Mouse (Mus musculus) brain, embryonic 14.5 days (tissue): Measurements from ENCODE around the gene Slc22a23. TPM values are rescaled to one million over a fixed set of nuclear protein-coding genes. Genes with fewer than 3 reads are reported as not detected.
A peak's percentile ranks its signal among the peaks of the same experiment; 100 is the strongest.

Experiments used
- DNase-seq: peaks from one replicate; pipeline ENCODE4 v3.0.0-alpha.2; 2011; ENCODE audit warnings: low read depth
- CTCF ChIP-seq: fragments of 200-500 bp; IDR thresholded peaks from 2 replicates; pipeline ENCODE4 v1.5.1; 2012; ENCODE audit warnings: inconsistent platforms, mild to moderate bottlenecking, moderate library complexity, borderline replicate concordance; ENCODE audit not compliant: insufficient read depth, insufficient read length; ENCODE audit errors: extremely low read depth
- POLR2A ChIP-seq: fragments of 200-500 bp; IDR thresholded peaks from 2 replicates; pipeline ENCODE4 v1.6.1; 2012; ENCODE audit warnings: mild to moderate bottlenecking, inconsistent platforms, borderline replicate concordance; ENCODE audit not compliant: poor library complexity, insufficient read depth, insufficient read length, severe bottlenecking; ENCODE audit errors: extremely low read depth
- polyA plus RNA-seq: library from polyadenylated mRNA; depleted of rRNA; stranded (reverse); fragments of >200 nt; gene quantifications from 2 replicates; pipeline ENCODE4 v1.2.3, GENCODE M21; 2012

The Slc22a23 gene
- polyA plus RNA-seq, 1 experiment, result 87.6 TPM

DNA sequence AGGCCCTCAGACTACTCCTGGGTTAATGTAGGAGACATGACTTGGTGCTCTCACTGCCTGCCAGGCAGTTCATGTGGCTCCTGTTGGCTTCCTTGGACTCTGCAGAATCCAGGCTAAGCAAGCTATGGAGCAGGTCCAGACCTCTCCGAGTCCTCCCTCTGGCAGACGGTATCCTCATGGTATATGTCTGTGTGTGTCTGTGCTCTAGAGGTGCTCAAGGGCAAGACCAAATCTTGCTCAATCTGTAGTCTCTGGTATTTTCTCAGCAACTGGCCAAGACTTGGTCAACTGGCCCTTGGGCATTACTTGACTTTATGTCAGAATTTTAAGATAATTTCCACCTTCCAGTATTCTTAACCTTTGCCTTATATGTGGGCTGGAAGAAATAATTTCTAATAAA, 159.6 kb downstream of the Slc22a23 start:
- TF ChIP-seq CTCF (no peak), POLR2A (no peak)
- no peak for DNase-seq

DNA sequence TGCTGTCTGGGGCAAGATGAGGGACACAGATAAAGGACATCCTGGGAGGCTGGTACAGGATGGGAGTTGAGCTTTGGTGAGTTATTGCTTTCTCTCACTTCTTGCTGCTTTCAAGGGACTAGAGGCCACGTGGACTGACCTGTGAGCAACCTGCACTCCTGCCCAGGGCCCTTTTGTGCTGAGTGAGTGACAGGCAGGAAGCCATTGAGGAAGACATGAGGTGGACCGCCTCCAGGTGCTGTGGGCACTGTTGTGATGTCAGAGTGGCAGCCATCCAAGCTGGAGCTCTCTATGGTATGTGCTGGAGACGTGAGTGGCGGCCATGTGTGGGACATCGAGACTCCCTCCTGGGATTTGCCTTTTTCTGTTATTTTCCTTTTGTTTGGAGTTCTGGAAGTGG, 163.4 kb downstream of the Slc22a23 start:
- TF ChIP-seq POLR2A (no peak), CTCF (no peak)
- no peak for DNase-seq

GRCm38 (mm10) chr13:34174025-34174424, 171.0 kb downstream of the Slc22a23 start:
- no peak for DNase-seq
- no peak for TF ChIP-seq POLR2A
- TF ChIP-seq CTCF, result no peak

GRCm38 (mm10) chr13:34163304-34163975, 181.5 kb downstream of the Slc22a23 start:
- TF ChIP-seq POLR2A (no peak), CTCF (no peak)
- no peak for DNase-seq

DNA sequence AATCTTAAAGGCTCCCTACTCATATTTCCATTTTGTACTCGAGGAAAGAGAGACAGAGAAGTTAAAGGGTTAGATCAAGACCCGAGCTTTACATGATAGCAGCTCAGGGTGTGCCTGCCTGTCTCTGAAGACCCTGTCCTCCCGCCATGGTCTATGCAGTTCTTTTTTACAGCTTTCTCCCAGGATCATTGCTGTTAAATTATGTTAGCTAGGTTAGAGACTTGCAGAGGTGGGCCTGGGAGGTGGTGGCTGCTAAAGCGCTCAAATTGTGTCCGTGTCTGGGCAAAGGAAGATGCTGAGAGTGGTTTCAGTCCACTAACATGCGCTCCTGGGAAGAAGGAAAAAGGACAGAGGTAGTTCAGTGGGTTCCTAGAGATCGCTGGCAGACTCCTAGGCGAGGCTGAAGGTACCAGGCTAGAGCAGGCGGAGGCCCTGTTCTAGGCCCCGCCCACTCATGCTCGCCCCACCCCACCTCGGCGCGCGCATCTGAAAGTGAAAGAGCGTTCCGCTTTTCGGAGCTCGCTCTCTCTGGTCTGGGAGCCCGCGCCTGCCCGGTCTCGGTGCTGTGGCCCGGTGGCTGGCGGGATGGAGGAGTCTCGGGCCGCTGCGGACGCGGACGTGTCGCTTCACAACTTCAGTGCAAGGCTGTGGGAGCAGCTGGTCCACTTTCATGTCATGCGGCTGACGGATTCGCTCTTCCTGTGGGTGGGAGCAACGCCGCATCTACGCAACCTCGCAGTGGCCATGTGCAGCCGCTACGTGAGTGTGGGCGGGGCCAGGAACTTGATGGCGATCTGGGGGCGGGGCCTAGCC, 182.3 kb downstream of the Slc22a23 start, which contains the start of gene Psmg4:
Psmg4 (plus strand) TSS at position 474 of the 813 bp plus-strand sequence.
- peak; percentile 58; the same call in 1 of the 2 replicates for TF ChIP-seq POLR2A
- TF ChIP-seq CTCF, result no peak
- DNase-seq, result peak; percentile 95

- no peak for DNase-seq
- TF ChIP-seq POLR2A (no peak), CTCF (no peak)
These were observed 185.1 kb downstream of the Slc22a23 start for GRCm38 (mm10) chr13:34159926-34160325.

DNA sequence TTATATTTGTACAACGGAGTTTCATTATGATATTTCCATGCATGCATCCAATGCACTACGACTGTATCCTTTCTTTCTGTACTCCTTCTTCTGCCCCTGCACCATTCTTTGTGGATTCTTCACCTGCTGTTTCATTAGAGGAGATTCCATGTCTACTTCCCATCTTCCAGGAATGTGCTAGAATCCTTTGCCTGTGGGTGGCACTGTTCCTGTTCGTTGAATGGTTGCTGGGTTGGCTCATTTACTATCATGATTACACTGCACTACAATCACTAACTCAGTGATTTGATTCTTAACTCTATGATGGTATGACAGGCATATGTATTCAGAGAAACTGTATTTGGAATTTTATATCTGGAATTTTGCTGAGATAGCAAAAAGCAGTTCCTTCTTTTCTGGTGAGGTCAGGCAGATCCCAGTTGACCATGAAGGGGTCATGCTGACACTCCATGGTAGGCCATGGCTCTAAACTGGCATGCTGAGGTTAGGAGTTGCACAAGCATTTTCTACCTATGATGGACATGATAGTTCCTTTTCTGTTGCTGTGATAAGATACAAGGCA, 187.3 kb downstream of the Slc22a23 start:
- TF ChIP-seq POLR2A (no peak), CTCF (no peak; the same call in 1 of the 2 replicates)

GRCm38 (mm10) chr13:34156840-34157185, 188.2 kb downstream of the Slc22a23 start:
- DNase-seq, result peak; percentile 87
- TF ChIP-seq POLR2A (no peak), CTCF (no peak)

More for the DNA sequence above, 187.3 kb downstream of the Slc22a23 start:
- DNase-seq, result no peak

DNA sequence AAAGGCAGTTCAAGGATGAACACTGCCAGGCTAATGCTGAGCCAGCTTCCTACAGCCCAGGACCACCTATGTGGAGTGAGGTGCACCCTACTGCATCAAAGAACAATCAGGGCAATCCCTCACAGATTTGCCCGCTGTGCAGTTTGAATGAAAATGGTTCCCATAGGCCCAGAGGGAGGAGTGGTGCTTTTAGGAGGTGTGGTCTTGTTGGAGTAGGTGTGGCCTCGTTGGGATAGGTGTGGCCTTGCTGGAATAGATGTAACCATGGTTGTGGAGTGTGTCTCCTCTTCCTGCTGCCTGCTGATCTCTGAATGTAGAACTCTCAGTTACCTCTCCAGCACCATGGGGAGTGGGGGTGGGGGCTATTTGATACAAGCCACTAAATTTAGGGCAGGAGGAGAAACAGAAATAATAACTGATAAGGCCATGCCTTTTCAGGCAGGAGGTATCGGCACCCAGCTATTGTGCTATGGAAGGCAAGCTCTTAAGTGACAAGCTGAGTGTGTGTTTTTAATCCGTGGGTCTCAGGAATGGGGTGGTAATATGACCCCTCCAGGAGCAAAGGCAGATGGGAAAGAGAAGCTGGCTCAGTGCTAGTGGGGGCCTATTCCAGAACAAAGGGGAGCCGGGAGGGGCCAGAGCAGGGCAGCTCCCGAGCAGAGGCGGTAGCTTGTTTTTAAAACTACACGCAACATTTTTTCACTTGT, 188.7 kb downstream of the Slc22a23 start:
- peak; percentile 25 for DNase-seq
- no peak for TF ChIP-seq CTCF
- no peak for TF ChIP-seq POLR2A

GRCm38 (mm10) chr13:34154931-34155272, 190.1 kb downstream of the Slc22a23 start:
- TF ChIP-seq CTCF (peak; percentile 70; the same call in 1 of the 2 replicates), POLR2A (no peak)
- peak; percentile 90 for DNase-seq

- TF ChIP-seq POLR2A (no peak), CTCF (peak; percentile 68)
- DNase-seq, result peak; percentile 92
These were observed 190.6 kb downstream of the Slc22a23 start for GRCm38 (mm10) chr13:34154217-34154930.
